ENCODE assay signal across 16 mouse cellular contexts in the genomic region with DNA sequence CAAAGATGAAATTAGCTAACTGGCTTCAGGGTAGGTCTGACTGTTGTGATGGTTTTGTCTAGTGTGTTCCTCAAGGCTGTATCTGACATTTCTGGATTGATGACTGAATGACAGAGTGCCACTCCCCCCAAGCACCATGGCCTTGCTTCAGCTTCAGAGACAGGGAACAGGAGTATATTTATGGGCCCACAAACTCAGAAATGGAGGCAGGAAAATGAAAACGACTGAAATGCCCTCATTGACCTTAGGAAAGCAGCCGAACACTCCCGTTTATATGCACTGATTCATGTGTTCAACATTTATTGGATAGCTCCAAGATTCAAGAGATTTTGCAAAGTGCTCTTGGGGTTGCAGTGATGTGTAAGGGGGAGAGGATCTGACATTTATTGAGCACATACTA.
"Had no signal": no experiment of that assay in that cellular context is flagged by ENCODE, and none has a peak within 500 bp of the region (broad histone marks: within the 10 kb centered on the region; RNA-seq: fewer than 3 reads in every experiment).

No protein-coding gene starts in this region.

- H3K36me3 ChIP-seq: liver, embryonic 15.5 days; midbrain, embryonic 10.5 days; midbrain, embryonic 13.5 days; neural tube, embryonic 13.5 days; neural tube, embryonic 15.5 days had no signal

- H3K4me3 ChIP-seq: liver, embryonic 15.5 days; midbrain, embryonic 10.5 days; midbrain, embryonic 13.5 days; myocyte; neural tube, embryonic 13.5 days; neural tube, embryonic 15.5 days had no signal

- H3K4me1 ChIP-seq: liver, embryonic 15.5 days; midbrain, embryonic 13.5 days; neural tube, embryonic 15.5 days had no signal

- H3K9ac ChIP-seq: liver, embryonic 15.5 days; lung, embryonic 14.5 days; midbrain, embryonic 13.5 days; neural tube, embryonic 13.5 days; neural tube, embryonic 15.5 days had no signal

- DNase-seq: lung, adult 18-20 months; lung, embryonic 14.5 days; lung, postnatal 10 days; lung, postnatal 4 days; right cerebral cortex, postnatal 14 days; spleen, adult 18-20 months; thymus, adult 18-20 months; thymus, postnatal 14 days; thymus, postnatal 36 days had no signal

- ATAC-seq: midbrain, embryonic 13.5 days; midbrain, embryonic 16.5 days had no signal

- H3K4me2 ChIP-seq: liver, embryonic 15.5 days; lung, embryonic 14.5 days; midbrain, embryonic 13.5 days; neural tube, embryonic 13.5 days; neural tube, embryonic 15.5 days had no signal

- H3K27me3 ChIP-seq: liver, embryonic 15.5 days; neural tube, embryonic 13.5 days; neural tube, embryonic 15.5 days had no signal

- H3K27ac ChIP-seq: liver, embryonic 15.5 days; midbrain, embryonic 10.5 days; midbrain, embryonic 13.5 days; neural tube, embryonic 13.5 days; neural tube, embryonic 15.5 days had no signal

- H3K9me3 ChIP-seq: liver, embryonic 15.5 days; midbrain, embryonic 10.5 days; midbrain, embryonic 13.5 days; neural tube, embryonic 13.5 days; neural tube, embryonic 15.5 days had no signal
